In genomic region chr4:137367275-137368088, GRCm38 (mm10) we compare ENCODE assay signal across 9 mouse cellular contexts. TPM values are rescaled to one million over a fixed set of nuclear protein-coding genes. Genes with fewer than 3 reads are reported as not detected.
A peak's percentile ranks its signal among the peaks of the same experiment; 100 is the strongest.
DNase-seq lines count a peak whose midpoint lies in the region; ATAC-seq and TF ChIP-seq lines count a peak whose summit lies in the region.
"Had no signal": no experiment of that assay in that cellular context is flagged by ENCODE, and none has a peak within 500 bp of the region (broad histone marks: within the 10 kb centered on the region; RNA-seq: fewer than 3 reads in every experiment).

No protein-coding gene starts in this region.

- TF ChIP-seq CTCF in G1E (IDR thresholded peaks at IDR 0.05; ENCODE audit: low read depth, low read length), result no peak

- no peak overlapping the region for H3K9ac ChIP-seq in forebrain, embryonic 15.5 days (replicated peaks)
- no peak overlapping the region; the same call in 1 of the 2 replicates for H3K9ac ChIP-seq in forebrain, embryonic 12.5 days
- H3K9ac ChIP-seq: limb, embryonic 13.5 days had no signal

- H3ac ChIP-seq in myocyte (ENCODE audit: control insufficient read depth, insufficient read length), result no peak overlapping the region

- no peak overlapping the region for H3K4me2 ChIP-seq in forebrain, embryonic 15.5 days (replicated peaks)
- H3K4me2 ChIP-seq in myocyte (ENCODE audit: low read depth), result peak overlapping the region; percentile 96
- no peak overlapping the region for H3K4me2 ChIP-seq in forebrain, embryonic 12.5 days

- H3K4me3 ChIP-seq in forebrain, embryonic 10.5 days, result no peak overlapping the region
- H3K4me3 ChIP-seq in forebrain, embryonic 15.5 days, result no peak overlapping the region
- H3K4me3 ChIP-seq in G1E (ENCODE audit: low read depth, low read length) (no peak overlapping the region; the same call in 1 of the 2 replicates), myocyte (no peak overlapping the region)
- H3K4me3 ChIP-seq in heart, embryonic 10.5 days, result no peak overlapping the region
- no peak overlapping the region for H3K4me3 ChIP-seq in forebrain, embryonic 12.5 days (replicated peaks)
- H3K4me3 ChIP-seq: limb, embryonic 13.5 days had no signal

- peak overlapping the region; percentile 8; the same call in 1 of the 2 replicates for H3K27ac ChIP-seq in forebrain, embryonic 10.5 days
- H3K27ac ChIP-seq in forebrain, embryonic 15.5 days (replicated peaks), result no peak overlapping the region
- peak overlapping the region; percentile 67 for H3K27ac ChIP-seq in heart, embryonic 10.5 days
- no peak overlapping the region for H3K27ac ChIP-seq in forebrain, embryonic 12.5 days
- H3K27ac ChIP-seq: limb, embryonic 13.5 days had no signal

- no peaks in the 10 kb centered on the region for H3K9me3 ChIP-seq in forebrain, embryonic 10.5 days
- no peaks in the 10 kb centered on the region for H3K9me3 ChIP-seq in forebrain, embryonic 15.5 days
- no peaks in the 10 kb centered on the region for H3K9me3 ChIP-seq in G1E (replicated peaks)
- H3K9me3 ChIP-seq in heart, embryonic 10.5 days, result no peaks in the 10 kb centered on the region
- H3K9me3 ChIP-seq in forebrain, embryonic 12.5 days, result no peaks in the 10 kb centered on the region
- H3K9me3 ChIP-seq: limb, embryonic 13.5 days had no signal

- H3K36me3 ChIP-seq in forebrain, embryonic 10.5 days (replicated peaks), result no peaks in the 10 kb centered on the region
- no peaks in the 10 kb centered on the region for H3K36me3 ChIP-seq in forebrain, embryonic 15.5 days
- no peaks in the 10 kb centered on the region for H3K36me3 ChIP-seq in G1E (replicated peaks)
- H3K36me3 ChIP-seq in heart, embryonic 10.5 days, result no peaks in the 10 kb centered on the region
- H3K36me3 ChIP-seq in myocyte (ENCODE audit: control insufficient read depth, insufficient read depth), result no peaks in the 10 kb centered on the region
- no peaks in the 10 kb centered on the region for H3K36me3 ChIP-seq in forebrain, embryonic 12.5 days (replicated peaks)
- H3K36me3 ChIP-seq: limb, embryonic 13.5 days had no signal

- H3K4me1 ChIP-seq in forebrain, embryonic 10.5 days, result peaks cover 24% of the 10 kb centered on the region
- H3K4me1 ChIP-seq in forebrain, embryonic 15.5 days, result peaks cover 10% of the 10 kb centered on the region
- H3K4me1 ChIP-seq in G1E (ENCODE audit: insufficient read depth, low read depth, low read length), result peaks cover 37% of the 10 kb centered on the region
- H3K4me1 ChIP-seq in heart, embryonic 10.5 days, result peaks cover 27% of the 10 kb centered on the region
- peaks cover 12% of the 10 kb centered on the region for H3K4me1 ChIP-seq in forebrain, embryonic 12.5 days

- no peak for DNase-seq in forebrain, embryonic 10.5 days (ENCODE audit: extremely low spot score, low spot score)
- peak; percentile 56 for DNase-seq in G1E (ENCODE audit: low spot score)
- no peak for DNase-seq in heart, embryonic 10.5 days (ENCODE audit: low spot score)
- DNase-seq in kidney, postnatal 4 days, result peak; percentile 29 to 58
- DNase-seq in right cerebral cortex, postnatal 25 days, result no peak

- no peak for ATAC-seq in forebrain, embryonic 15.5 days (replicated peaks)
- ATAC-seq in G1E (ENCODE audit: extremely low read depth, insufficient number of reproducible peaks, low FRiP score, poor library complexity, severe bottlenecking), result peak; percentile 83
- ATAC-seq in forebrain, embryonic 12.5 days (ENCODE audit: low FRiP score), result no peak

- 56% methylated on average over 5 of the region's 5 CpGs for WGBS in forebrain, embryonic 10.5 days
- WGBS in forebrain, embryonic 15.5 days, result 42% methylated on average over 5 of the region's 5 CpGs
- 37% methylated on average over 5 of the region's 5 CpGs for WGBS in heart, embryonic 10.5 days
- WGBS in forebrain, embryonic 12.5 days, result 57% methylated on average over 5 of the region's 5 CpGs

- H3K79me2 ChIP-seq in myocyte (ENCODE audit: control insufficient read depth, insufficient read depth), result no peaks in the 10 kb centered on the region

- TF ChIP-seq POLR2A in myocyte (IDR thresholded peaks at IDR 0.05; ENCODE audit: insufficient read length, low read depth), result no peak

- H3K27me3 ChIP-seq in forebrain, embryonic 10.5 days (ENCODE audit: poor library complexity, severe bottlenecking), result no peaks in the 10 kb centered on the region
- H3K27me3 ChIP-seq in forebrain, embryonic 15.5 days, result no peaks in the 10 kb centered on the region
- H3K27me3 ChIP-seq in G1E (ENCODE audit: insufficient read depth, low read length) (peaks cover 44% of the 10 kb centered on the region), myocyte (ENCODE audit: control insufficient read depth, insufficient read depth, insufficient read length) (no peaks in the 10 kb centered on the region)
- no peaks in the 10 kb centered on the region for H3K27me3 ChIP-seq in heart, embryonic 10.5 days (ENCODE audit: insufficient read depth, poor library complexity, severe bottlenecking)
- no peaks in the 10 kb centered on the region for H3K27me3 ChIP-seq in forebrain, embryonic 12.5 days
- H3K27me3 ChIP-seq: limb, embryonic 13.5 days had no signal

TF ChIP-seq in myocyte, 11 proteins besides CTCF, POLR2A, EP300 and RAD21:
- peak; percentile 16 for TF ChIP-seq TCF12 (IDR thresholded peaks at IDR 0.05; ENCODE audit: insufficient read depth, poor library complexity, severe bottlenecking)
- no peak for TF ChIP-seq POLR2AphosphoS2 (IDR thresholded peaks at IDR 0.05; ENCODE audit: insufficient read length, low read depth)
- TF ChIP-seq CEBPB (IDR thresholded peaks at IDR 0.05; ENCODE audit: insufficient read depth, poor library complexity, severe bottlenecking), result peak; percentile 84
- no peak for TF ChIP-seq USF1 (IDR thresholded peaks at IDR 0.05; ENCODE audit: low read depth)
- TF ChIP-seq E2F4 (IDR thresholded peaks at IDR 0.05; ENCODE audit: insufficient read depth), result no peak
- no peak for TF ChIP-seq SRF (IDR thresholded peaks at IDR 0.05; ENCODE audit: control insufficient read depth, insufficient read length, low read depth)
- TF ChIP-seq MYOD1 (IDR thresholded peaks at IDR 0.05; ENCODE audit: control insufficient read depth in 1 of 3, insufficient read length in 2 of 3, low read depth in 2 of 3), result peak; percentile 14 to 59 (median 15)
- TF ChIP-seq MYOG (IDR thresholded peaks at IDR 0.05; ENCODE audit: control insufficient read depth in 1 of 3, insufficient read depth in 1 of 3, insufficient read length in 2 of 3, low read depth in 2 of 3), result peak in 2 of 3 experiments; percentile 35 to 56
- TF ChIP-seq REST (IDR thresholded peaks at IDR 0.05; ENCODE audit: insufficient read depth, insufficient read length), result no peak
- no peak for TF ChIP-seq MAX (IDR thresholded peaks at IDR 0.05; ENCODE audit: low read depth)
- TF ChIP-seq TCF3 (IDR thresholded peaks at IDR 0.05; ENCODE audit: insufficient read length, low read depth), result no peak

RNA-seq across cellular contexts. Expression of gene Cdc42, which starts 10.0 kb away (rescaled TPM):
- polyA plus RNA-seq in forebrain, embryonic 10.5 days (2016; fragmentation: Nextera tagmentation; extraction: Ambion mirVana), result 567 and 573 TPM in 2 replicates
- polyA plus RNA-seq in forebrain, embryonic 15.5 days (2015; fragmentation: Nextera tagmentation; extraction: Ambion mirVana), result 799 and 841 TPM in 2 replicates
- total RNA-seq in G1E (2014; fragmentation: Nextera tagmentation) (398 and 443 TPM in 2 replicates), G1E (2017) (557 and 569 TPM in 2 replicates)
- polyA plus RNA-seq in G1E (2012) (16.3 and 21.0 TPM in 2 replicates), myocyte (2012; fragmentation: generic; extraction: Trizol) (298 TPM)
- polyA plus RNA-seq in heart, embryonic 10.5 days (2016; fragmentation: Nextera tagmentation; extraction: Ambion mirVana), result 550 and 560 TPM in 2 replicates
- 584 and 589 TPM in 2 replicates for polyA plus RNA-seq in forebrain, embryonic 12.5 days (2016; fragmentation: Nextera tagmentation; extraction: Ambion mirVana)

RNA-seq across cellular contexts. Expression of gene Cela3a, which starts 42.1 kb away (rescaled TPM):
- polyA plus RNA-seq in forebrain, embryonic 10.5 days (2016; fragmentation: Nextera tagmentation; extraction: Ambion mirVana), result not detected in 2 replicates
- not detected in 2 replicates for polyA plus RNA-seq in forebrain, embryonic 15.5 days (2015; fragmentation: Nextera tagmentation; extraction: Ambion mirVana)
- total RNA-seq in G1E (2014; fragmentation: Nextera tagmentation) (not detected in 2 replicates), G1E (2017) (not detected in 2 replicates)
- polyA plus RNA-seq in G1E (2012) (not detected in 2 replicates), myocyte (2012; fragmentation: generic; extraction: Trizol) (0.14 TPM)
- not detected in 2 replicates for polyA plus RNA-seq in heart, embryonic 10.5 days (2016; fragmentation: Nextera tagmentation; extraction: Ambion mirVana)
- not detected in 2 replicates for polyA plus RNA-seq in forebrain, embryonic 12.5 days (2016; fragmentation: Nextera tagmentation; extraction: Ambion mirVana)
- polyA plus RNA-seq: limb, embryonic 13.5 days had no signal

Comparison
In these comparisons a context has a peak if more than half of its experiments do, and no peak if none do; other contexts are left out.
1. H3K27ac ChIP-seq: peak in forebrain, embryonic 10.5 days (single experiment) and heart, embryonic 10.5 days (single experiment); none in forebrain, embryonic 15.5 days (single experiment) and forebrain, embryonic 12.5 days (single experiment).
2. DNase-seq: peak in G1E (single experiment) and kidney, postnatal 4 days (2 of 2); none in forebrain, embryonic 10.5 days (single experiment), heart, embryonic 10.5 days (single experiment) and right cerebral cortex, postnatal 25 days (single experiment).
3. RNA of gene Cdc42, which starts 10.0 kb away (polyA plus RNA-seq): 799 to 841 TPM in forebrain, embryonic 15.5 days, 584 to 589 TPM in forebrain, embryonic 12.5 days, 567 to 573 TPM in forebrain, embryonic 10.5 days, 550 to 560 TPM in heart, embryonic 10.5 days and 298 TPM in myocyte (single experiment); 16.3 to 21.0 TPM in G1E; every median in the first group is over 10 times any median in the second.